Mouse (Mus musculus) layer of hippocampus, postnatal 36 days (tissue): ENCODE results near the gene Gm21987. TPM values are rescaled to one million over a fixed set of nuclear protein-coding genes. Genes with fewer than 3 reads are reported as not detected.
"Not testable (repeated sequence)": the region's sequence is repeated elsewhere in the genome, so short reads cannot be mapped to it uniquely, and the experiment has no call there.

ENCODE experiments used
- DNase-seq, 2 experiments: peaks; one replicate each; pipeline ENCODE4 v3.0.0; 2022
- total RNA-seq, 2 experiments: library from RNA; stranded (reverse); gene quantifications; 2 replicates each; pipeline ENCODE4 v1.2.3; 2021

Gm21987 gene
- not detected for total RNA-seq

DNA sequence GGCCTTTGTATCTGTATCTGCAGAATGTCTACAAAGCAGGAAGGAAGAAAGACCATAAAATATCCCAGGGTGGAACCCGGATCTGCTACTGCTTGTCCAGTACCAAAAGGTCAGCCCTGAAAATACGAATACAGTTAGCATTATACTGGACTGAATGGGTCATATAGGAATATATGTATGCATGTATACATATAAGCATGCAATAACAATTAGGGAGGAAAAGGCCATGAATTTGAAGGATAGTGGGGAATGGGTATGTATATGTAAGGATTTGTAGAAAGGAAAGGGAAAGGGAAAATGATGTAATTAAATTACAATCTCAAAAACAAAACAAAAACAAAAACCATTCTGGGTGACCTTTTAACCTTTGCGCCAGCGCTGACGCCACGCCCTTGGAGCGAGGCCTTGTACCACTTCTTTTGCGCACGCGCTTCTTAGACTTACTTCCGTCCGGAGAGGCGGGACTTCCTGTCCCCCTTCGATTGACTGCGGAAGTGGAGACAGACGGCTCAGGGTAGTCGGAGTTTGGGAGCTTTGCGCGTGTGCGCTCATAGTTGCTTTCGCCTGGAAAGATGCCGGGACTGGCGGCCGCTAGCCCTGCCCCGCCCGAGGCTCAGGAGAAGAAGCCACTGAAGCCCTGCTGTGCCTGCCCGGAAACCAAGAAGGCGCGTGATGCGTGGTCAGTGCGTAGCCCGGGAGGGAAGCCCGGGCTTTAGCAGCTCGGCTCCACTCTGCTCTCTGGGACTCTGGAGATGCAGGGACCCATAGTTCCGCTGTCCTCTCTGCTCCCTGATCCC, at the start of gene Gm21987, which contains the start of gene Cox17:
Gene Gm21987, plus strand, starts transcription at position 512 of the 797 bp plus-strand sequence.
Gene Cox17, plus strand, starts transcription at position 463 of the 797 bp plus-strand sequence.
- DNase-seq = peak; percentile 89 to 90

DNA sequence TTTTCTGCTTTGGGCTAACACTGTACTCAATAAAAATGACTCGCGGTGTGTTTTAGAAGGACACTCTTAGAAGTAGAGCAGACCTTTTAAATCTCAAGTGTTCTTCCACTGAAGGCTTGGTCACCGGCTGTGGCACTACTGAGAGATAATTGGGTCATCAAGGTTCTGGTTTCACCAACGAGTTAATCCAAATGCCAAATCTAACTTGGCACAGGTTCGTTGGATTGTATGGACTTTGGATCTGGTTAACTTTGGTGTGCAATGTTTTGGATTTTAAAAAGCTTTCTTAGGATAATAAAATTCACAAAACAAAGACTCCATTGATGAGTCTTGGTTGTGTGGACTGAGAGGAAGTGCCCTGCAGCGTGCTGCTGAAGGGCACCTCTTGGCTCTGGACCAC, 48.4 kb upstream of the Gm21987 start:
- no peak for DNase-seq

- DNase-seq = no peak
These were observed 44.5 kb upstream of the Gm21987 start for GRCm38 (mm10) chr16:38302367-38302766.

DNA sequence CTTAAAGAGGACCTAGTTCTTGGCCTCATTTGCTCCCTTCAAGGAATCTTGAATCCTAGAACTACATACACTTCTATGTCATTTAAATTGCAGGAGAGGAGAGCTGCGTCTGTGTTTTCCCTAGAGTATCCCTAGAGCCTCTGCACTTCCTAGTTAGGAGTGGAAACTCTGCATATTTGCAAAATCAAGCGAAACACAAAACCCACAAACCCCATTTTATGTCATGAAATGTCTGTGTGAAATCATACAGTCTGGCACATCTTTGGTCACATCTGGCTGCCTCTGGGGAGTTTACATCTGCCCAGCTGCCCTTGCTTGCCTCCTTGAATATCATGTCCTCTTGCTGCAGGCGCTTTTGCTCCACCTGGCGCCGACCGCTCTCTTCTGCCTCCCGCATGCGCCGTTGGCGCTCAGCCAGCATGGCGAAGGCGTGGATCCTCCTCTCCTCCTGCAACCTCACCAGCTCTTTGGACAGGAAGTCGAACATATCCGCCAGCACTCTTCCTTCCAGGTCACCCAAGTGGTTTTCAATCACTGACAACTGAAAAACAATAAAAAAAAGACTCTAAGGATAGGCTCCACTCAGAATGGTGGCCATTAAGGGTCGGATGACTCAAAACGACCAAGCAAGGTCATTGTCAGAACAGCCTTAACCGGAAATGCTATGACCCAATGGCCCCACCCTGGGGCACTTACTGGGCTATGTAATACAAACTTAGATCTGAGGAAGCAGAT, 42.2 kb upstream of the Gm21987 start:
- DNase-seq = no peak

GRCm38 (mm10) chr16:38306571-38307220, 40.1 kb upstream of the Gm21987 start:
- no peak for DNase-seq

- DNase-seq = no peak
These were observed 39.6 kb upstream of the Gm21987 start for GRCm38 (mm10) chr16:38307221-38307605.

DNA sequence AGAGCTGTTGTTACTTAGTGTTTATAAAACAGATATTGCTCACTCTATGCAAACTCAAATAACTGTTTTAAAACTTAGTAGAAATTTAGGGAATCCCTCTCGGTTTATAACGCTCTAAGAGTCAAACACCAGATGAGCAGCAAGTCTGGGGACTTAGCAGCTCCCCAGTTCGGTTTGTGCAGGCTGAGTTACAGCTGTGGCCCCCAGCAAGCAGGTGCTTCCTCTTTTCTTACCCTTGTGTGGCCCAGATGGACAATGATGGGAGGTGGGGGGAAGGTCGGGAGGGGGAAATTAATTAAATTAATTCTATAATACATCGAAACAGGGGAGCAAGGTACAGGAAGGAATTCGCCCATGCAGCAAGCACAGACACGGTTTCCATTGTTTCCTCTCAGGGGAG, 39.2 kb upstream of the Gm21987 start:
- DNase-seq = no peak

GRCm38 (mm10) chr16:38308195-38308594, 38.6 kb upstream of the Gm21987 start:
- DNase-seq = no peak

- DNase-seq = no peak
These were observed 28.3 kb upstream of the Gm21987 start for GRCm38 (mm10) chr16:38318492-38318891.

DNA sequence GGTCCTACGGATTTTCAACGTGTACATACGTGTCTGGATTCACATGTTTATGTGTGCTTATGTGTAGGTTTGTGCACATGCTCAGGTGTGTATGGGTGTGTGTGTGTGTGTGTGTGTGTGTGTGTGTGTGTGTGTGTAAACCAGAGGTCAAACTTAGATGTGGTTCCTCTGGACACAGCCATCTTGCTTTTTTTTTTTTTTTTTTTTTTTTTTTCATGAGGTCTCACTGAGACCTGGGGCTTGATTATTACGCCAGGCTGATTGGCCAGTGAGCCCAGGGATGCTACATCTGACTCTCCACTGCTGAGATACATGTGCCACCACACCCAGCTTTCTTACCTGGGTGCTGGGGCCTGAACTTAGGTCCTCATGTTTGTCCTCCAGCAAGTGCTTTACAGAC, 27.8 kb upstream of the Gm21987 start:
- DNase-seq = no peak

DNA sequence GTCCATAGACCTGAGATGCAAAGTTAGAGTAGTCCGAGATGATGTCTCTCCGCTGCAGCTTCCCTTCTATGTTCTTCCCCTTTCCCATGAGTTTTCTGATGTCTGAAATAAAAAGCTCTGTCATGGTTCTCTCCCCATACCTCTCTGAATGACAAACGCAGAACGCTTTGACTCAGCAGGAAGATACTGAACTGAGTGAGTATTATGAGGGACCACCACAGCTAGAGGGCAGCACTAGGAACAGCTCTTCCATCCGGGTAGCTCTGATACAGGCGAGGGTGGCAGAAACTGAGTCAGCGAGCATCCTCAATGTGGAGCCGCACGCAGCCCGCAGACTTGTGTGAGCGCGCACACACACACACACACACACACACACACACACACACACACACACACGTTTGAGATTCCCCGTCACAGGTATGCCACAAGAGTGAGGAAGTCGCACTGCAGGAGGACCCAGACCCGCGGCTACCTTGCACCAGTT, 25.3 kb upstream of the Gm21987 start:
- peak; percentile 36 to 44 for DNase-seq

DNA sequence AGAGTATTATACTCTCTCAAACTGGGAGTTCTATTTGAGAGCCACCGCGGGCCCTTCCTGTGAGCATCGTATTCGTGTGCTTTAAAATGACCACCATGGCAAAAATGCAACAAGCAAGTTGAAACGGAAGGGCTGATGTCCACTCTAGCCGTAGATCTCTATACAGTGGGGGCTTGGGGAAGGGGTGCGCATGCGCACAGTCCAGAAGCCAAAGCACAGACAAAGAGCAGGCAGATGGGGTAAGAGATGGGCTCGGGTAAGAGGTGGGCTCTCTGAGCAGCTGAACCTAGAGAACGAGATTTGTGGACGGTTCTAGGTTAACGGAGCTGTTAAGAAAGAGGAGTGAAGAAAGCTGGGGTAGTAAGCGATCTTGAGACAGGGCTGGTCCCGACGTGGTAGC, 22.5 kb upstream of the Gm21987 start:
- no peak for DNase-seq

- no peak for DNase-seq
These were observed 20.0 kb upstream of the Gm21987 start for GRCm38 (mm10) chr16:38326778-38327397.

DNA sequence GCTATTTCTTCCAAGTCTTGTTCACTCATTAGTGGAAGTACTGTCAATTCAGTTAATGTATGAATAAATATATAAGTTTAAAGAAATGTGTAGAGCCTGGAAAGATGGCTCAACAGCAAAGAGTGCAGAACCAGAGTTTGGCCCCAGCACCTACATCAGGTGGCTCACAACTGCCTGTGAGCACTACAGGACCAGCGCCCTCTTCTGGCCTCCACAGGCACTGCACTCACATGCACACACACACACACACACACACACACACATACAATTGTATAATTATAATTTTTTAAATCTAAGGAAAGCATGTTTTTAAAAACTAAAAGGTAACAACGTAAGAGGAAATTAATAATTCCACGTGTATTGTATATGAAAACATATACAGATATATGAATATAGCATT, 17.5 kb upstream of the Gm21987 start:
- no peak for DNase-seq

GRCm38 (mm10) chr16:38334431-38334830, 12.4 kb upstream of the Gm21987 start:
- no peak for DNase-seq

DNA sequence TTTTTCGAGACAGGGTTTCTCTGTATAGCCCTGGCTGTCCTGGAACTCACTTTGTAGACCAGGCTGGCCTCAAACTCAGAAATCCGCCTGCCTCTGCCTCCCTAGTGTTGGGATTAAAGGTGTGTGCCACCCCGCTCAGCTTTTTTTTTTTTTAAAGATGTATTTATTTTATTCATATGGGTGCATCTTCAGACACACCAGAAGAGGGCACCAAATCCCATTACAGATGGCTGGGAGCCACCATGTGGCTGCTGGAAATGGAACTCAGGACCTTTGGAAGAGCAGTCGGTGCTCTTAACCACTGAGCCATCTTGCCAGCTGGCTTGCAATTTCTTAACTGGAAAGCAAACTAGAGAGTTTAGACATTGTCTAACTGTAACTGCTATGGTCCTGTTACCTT, 8.8 kb upstream of the Gm21987 start:
- not testable (repeated sequence) for DNase-seq

GRCm38 (mm10) chr16:38341396-38342324, 5.2 kb upstream of the Gm21987 start, which contains the start of gene Maats1:
TSS of gene Maats1 (minus strand) at chr16:38342143.
- DNase-seq = peak; percentile 69 to 70

DNA sequence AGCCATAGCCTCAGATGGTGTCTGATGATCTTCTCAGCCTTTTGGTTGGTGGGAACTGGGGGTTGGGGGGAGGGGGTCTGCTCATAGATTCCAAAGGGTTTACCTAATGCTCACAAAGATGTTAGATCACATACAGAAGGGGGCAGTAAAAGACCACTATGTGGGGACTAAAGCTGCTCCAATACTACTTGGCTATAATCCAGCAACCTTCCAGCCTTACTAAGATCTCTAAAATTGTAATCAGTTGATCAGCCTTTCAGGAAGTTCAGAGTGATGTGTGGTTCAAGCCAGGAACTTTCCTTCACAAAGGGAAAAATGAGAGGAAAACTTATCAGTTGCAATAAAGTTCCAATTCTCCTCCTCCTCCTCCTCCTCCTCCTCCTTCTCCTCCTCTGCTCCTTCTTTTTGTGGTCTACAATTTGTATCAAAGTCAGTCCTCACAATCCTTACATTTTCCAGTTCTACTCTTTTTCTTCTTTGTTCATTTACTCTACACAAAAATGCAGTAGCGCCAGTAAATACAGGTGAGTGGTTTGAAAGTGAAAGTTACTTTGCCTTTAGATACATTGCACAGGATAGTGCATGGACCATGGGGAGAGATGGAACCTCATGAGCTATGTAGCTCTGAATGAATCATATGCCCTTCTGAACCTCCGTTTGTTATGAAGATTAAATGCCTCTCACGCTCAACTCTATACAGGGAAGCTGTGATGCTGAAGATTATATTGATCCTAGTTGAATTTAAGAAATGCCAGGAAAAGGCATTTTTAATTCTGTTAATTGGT, 1.7 kb upstream of the Gm21987 start:
- DNase-seq = no peak

DNA sequence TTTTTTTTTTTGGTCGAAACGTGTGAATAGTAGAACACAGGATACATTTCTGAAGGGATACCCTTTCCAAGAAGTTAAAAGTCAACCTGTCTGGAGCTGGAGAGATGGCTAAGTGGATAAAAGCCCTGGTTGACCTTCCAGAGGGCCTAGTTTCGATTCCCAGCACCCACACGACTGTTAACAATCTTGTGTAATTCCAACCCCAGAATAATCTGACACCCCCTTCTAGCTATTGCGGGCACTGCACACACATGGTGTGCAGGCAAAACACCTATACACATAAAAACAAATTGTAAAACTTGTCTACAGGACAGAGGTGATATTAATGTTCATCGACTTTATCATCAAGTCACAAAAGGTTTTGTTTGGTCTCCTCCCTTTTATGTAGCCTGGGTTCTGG, 748 bp downstream of the Gm21987 start:
- DNase-seq = no peak

DNA sequence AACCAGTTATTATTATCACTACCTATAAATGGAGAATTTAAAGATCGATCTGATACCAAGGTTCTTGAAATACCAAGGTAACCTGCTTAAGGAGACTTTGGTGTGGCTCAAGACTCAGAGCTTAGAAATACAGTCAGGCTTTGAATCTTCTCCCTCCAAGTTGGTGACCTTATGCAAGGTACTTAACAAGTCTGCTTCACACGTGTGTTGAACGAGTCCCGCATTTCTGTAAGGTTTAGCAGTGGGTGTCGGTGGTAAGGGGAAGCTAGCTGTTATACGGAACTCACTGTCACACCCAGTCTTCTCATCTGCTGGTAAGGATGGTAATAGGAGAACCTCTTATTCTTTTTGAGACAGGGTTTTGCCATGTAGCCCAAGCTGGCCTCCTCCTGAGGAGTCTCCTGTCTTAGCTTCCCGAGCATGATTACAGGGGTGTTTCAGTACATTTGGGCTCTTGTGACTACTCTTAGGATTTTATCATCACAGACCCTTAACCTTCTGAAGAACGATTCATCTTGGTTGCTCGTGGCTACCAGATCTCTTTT, 1.4 kb downstream of the Gm21987 start:
- no peak for DNase-seq
